Mouse (Mus musculus) urinary bladder, postnatal 25 days (tissue): ENCODE data around the gene Hoxd8.

Experiments used
- DNase-seq: peaks from one replicate; pipeline ENCODE4 v3.0.0; 2022; ENCODE audit warnings: low spot score

The Hoxd8 gene

DNA sequence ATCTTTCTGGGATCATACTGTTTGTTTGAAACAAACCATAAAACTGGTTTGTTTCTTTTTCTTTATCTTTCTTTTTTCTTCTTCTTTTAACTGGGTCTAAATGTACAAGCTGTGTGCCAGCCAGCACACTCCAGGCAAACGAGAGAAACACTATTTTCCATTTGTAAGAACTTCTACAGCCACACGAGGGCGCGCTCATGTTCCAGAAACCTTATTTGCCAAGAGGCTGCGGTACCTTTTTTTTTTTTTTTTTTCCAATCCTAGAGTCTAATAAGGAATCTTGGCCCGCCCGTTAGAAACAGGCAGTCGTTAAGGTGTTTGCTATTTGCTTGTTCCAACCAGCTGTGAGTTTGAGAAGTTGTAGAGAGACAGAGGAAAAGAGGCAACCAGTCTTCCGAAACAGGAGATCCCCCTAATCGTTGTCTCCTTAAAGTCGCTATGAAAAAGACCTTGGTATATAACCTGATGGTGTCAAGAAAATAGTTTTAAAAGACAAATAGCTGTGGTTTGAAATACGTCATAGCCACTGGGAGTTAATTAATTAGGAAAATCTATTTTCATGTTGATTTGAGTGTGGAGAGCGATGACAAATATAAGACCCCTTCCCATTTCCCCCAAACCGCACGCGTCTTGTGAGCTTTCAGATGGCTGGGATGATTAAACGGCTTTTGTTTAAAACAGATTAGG is 18.0 kb upstream of the Hoxd8 start:
- peak; percentile 57 for DNase-seq

- DNase-seq, result no peak
Measured at GRCm38 (mm10) chr2:74686988-74687697, 17.3 kb upstream of the Hoxd8 start.

GRCm38 (mm10) chr2:74687698-74688555 is 16.5 kb upstream of the Hoxd8 start:
- no peak for DNase-seq

DNA sequence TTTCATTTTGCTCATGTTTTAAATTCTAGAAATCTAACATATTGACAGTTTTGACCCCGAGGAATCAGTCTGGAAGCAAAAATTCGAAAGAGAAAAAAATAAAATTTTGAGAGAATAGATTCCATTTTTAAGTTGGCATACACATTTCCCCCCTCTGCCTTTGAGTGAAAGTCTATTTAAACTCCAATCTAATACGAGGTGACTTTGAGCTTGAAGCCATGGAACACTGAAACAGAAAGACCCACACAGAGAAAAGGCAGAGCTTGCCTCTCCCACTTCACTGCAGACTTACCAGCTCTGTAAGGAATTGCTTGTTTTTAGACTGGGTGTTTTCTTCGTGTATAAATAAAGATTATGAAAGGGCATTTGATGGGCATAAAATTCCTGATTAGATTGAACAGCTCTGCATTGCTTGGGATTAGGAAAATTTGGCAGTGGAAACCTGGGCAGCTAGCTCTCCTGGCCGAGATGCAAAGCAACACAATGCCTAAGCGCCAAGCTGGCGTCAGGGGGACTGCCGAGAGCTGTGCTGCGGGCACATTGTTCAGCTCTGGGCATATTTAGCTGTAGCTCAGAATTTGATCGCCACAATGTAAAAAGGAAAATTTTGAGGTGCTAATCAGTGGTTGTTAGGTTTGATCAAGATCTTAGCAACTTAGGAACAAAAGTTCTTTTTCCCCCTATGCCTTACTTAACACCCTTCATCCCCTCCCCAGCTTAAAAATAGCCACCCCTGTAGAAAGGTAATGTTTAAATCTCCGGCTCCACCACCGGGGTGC is 15.4 kb upstream of the Hoxd8 start:
- no peak for DNase-seq

DNA sequence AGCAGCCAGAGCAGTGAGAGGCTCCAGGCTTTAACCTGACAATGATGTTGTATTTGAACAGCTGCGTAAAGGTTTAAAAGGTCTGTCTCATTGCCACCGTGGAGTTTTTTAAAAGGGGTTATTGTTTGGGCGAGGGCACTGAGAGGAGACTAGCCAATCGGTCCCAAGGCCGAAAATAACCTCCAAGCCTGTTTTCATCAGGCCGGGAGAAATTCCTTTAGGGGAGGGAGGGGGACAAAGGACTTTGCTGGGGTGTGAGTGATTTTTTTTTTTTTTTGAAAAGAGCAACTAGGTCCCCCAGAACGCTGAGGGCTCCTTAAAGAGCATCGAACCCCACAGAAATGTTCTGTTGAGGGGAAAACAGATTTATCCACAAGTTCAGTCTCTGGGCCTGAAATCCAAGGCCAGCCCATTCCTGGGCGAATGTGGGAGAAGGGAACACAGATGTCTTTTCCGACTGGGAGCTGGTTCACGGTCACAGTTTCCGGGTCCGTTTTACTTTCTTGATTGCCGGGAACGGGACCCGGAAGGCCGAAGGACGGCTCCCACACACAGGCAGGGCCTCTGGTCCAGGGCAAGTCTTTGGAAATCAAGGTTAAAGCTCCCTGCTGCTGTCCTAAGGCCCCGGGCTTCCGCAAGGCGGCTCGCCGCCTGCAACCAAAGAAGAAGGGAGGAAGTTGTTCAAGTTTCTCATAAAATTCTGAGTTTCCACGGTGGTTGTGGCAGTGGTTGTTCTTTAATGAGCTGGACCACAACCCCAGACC is 14.7 kb upstream of the Hoxd8 start:
- no peak for DNase-seq

DNA sequence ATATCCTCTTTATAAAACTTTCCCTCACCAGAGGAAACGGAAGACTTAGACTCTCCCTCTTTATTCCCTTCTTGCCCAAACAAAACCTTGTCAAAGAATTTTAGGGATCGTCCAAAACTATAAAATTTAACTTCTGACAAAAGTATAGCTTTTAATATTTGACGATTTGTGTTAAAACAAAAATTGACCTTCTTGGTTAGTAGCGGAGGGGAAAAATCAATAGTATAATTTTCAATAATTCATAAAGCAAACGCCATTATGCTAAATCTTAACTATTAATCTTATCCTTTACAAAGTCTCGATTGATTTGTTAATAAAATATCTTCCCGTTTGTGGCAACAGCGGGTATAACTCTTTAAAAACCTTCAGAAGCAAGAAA is 14.1 kb upstream of the Hoxd8 start:
- no peak for DNase-seq

DNA sequence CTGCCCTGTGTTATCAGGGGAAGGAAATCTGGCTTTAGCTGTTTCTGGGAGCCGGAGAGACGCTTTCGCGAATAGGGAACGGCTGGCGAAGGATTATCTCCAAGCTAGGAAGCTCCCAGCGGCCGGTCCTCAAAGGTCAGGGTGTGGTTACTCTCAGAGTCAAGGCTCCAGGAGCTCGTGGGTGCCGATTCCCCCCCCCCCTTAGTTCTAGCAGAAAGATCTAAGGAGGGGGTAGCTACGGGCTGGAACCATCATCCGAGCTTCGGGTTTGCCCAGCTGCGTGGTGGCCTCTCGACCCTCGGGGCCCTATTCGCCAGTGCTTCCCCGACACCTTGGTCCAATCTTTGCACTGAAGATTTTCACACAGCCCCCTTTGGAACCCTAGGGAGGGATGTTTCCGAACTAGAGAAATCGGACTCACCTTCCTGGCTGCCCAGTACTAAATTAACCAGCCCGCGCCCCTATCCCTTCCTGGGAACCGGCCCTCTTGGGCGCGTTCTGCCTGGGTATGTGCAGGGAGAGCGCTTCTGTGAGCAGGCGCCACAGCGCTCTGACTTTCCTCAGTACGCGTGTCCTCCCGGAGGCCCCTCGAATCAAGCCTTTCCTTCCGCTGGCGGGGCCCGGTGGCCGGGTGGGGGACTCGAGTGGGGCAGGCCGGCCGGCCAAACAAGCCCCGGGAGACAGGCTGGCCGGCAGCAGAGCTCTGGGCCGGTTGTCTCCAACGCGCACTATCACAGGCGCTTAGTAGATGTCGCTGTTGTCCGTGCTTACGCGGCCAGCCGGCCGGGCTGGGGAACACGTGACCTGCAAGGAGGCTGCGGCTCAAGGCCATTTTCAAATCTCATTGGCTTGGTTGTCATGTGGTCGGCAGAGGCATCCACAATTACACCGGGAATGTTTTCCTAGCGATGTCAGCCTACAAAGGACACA is 13.1 kb upstream of the Hoxd8 start, which contains the start of gene Hoxd10:
Gene Hoxd10, plus strand, starts transcription at position 903 of the 930 bp plus-strand sequence.
- peak; percentile 65 for DNase-seq

DNA sequence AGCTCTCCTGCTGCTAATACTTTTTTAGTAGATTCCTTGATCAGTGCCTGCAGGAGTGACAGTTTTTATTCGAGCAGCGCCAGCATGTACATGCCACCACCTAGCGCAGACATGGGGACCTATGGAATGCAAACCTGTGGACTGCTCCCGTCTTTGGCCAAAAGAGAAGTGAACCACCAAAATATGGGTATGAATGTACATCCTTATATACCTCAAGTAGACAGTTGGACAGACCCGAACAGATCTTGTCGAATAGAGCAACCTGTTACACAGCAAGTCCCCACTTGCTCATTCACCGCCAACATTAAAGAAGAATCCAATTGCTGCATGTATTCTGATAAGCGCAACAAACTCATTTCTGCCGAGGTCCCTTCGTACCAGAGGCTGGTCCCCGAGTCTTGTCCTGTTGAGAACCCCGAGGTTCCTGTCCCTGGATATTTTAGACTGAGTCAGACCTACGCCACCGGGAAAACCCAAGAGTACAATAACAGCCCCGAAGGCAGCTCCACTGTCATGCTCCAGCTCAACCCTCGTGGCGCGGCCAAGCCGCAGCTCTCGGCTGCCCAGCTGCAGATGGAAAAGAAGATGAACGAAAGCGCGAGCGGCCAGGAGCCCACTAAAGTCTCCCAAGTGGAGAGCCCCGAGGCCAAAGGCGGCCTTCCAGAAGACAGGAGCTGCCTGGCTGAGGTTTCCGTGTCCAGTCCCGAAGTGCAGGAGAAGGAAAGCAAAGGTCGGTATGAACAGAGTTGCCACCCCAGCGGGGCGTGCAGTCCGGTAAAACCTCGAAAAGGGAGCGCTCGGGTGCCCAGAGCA is 12.2 kb upstream of the Hoxd8 start:
- DNase-seq, result no peak

GRCm38 (mm10) chr2:74692808-74693431 is 11.5 kb upstream of the Hoxd8 start:
- no peak for DNase-seq

DNA sequence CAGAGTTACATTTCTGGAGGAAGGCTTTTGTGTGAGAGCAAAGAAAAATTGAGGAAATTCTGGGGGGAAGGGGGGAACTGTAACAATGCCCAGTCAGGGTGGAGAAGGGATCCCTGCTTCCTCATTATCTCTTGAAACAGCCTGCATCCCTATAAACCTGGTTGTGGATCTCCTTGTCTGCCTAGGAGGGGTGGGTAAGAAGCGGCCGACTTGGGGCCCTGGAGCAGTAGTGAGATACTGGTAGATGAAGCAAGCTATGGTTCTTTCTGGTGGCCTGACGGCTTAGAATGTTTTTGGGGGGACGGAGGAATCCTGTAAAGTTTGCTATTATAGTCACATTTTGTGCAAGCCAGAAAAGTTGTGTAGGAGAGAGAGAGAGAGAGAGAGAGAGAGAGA is 11.0 kb upstream of the Hoxd8 start:
- no peak for DNase-seq

GRCm38 (mm10) chr2:74694066-74694465 is 10.3 kb upstream of the Hoxd8 start:
- no peak for DNase-seq

DNA sequence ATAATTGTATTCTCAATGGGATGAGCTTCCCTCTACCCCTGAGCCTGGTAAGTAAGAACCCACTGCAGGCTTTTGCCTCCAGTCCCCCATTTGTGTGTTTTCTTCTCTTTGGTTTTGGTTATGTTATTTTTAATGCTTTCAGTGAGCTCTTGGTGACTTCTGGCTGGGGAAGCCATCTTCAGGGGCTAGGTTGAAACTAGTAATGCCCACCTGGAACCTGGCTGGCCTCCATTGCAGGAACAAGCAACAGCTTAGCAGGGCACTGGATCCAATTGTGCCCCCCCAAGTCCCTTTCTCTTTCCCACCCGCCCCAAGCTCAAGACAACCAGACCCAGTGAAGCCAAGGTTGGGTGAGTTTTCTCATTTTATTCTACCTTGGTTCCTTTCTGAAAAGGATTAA is 9.0 kb upstream of the Hoxd8 start:
- no peak for DNase-seq

- DNase-seq, result no peak
Measured at GRCm38 (mm10) chr2:74695813-74696430, 8.5 kb upstream of the Hoxd8 start.

- no peak for DNase-seq
Measured at GRCm38 (mm10) chr2:74696442-74697335, 7.7 kb upstream of the Hoxd8 start.

DNA sequence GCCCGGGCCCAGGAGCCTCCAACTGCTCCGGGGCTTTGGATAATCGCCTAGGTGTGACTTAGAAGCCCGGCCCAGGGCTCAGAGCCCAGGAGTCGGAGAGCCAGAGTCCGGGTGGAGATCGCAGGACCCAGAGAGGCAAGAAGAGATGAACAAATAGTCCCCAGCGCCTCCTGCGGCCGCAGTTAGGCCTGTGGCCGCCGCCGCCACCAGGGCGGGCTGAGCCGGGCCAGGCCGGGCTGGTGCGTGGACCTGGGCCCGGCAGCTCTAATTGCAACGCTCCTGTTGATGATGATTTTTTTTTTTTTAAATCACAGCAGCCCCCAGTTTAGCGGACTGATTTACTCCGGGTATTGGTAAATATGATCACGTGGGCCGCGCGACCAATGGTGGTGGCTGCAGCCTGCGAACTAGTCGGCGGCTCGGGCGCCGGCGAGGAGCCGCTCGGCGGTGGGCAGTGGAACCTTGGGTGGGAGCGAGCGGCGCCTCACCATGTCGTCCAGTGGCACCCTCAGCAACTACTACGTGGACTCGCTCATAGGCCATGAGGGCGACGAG is 6.8 kb upstream of the Hoxd8 start, which contains the start of gene Hoxd9:
Gene Hoxd9, plus strand, starts transcription at position 161 of the 555 bp plus-strand sequence.
- DNase-seq, result peak; percentile 66

- DNase-seq, result peak; percentile 40
Measured at GRCm38 (mm10) chr2:74698201-74699052, 6.0 kb upstream of the Hoxd8 start.
